Mouse (Mus musculus) heart, postnatal 0 days (tissue): ENCODE data around the gene Sh3rf1. TPM values are rescaled to one million over a fixed set of nuclear protein-coding genes. Genes with fewer than 3 reads are reported as not detected.
A peak's percentile ranks its signal among the peaks of the same experiment; 100 is the strongest.

Source experiments
- ATAC-seq: fragments of 200-750 bp; cut with Nextera tagmentation; 2 replicates; pipeline ENCODE4 v1.8.0; 2017; ENCODE audit warnings: low read depth, moderate number of reproducible peaks, moderate library complexity; ENCODE audit not compliant: insufficient read depth
- DNase-seq: peaks from one replicate; pipeline ENCODE4 v3.0.0-alpha.2; 2016; ENCODE audit warnings: low spot score
- H3K27ac ChIP-seq: fragments of 300-500 bp; sonication (generic); 2 replicates; pipeline ENCODE4 v1.5.1; 2014; ENCODE audit warnings: low read depth, mild to moderate bottlenecking
- H3K27me3 ChIP-seq: fragments of 300-500 bp; sonication (generic); 2 replicates; pipeline ENCODE4 v1.6.1; 2014; ENCODE audit warnings: low read length, mixed read lengths; ENCODE audit not compliant: control insufficient read depth, insufficient read depth
- H3K36me3 ChIP-seq: fragments of 300-500 bp; sonication (generic); replicated peaks from 2 replicates; pipeline ENCODE4 v1.6.1; 2014; ENCODE audit warnings: low read length, mixed read lengths; ENCODE audit not compliant: control insufficient read depth, insufficient read depth
- H3K4me1 ChIP-seq: fragments of 300-500 bp; sonication (generic); 2 replicates; pipeline ENCODE4 v1.6.1; 2014; ENCODE audit warnings: antibody characterized with exemption; ENCODE audit not compliant: control insufficient read depth, insufficient read depth
- H3K4me2 ChIP-seq: fragments of 300-500 bp; sonication (generic); 2 replicates; pipeline ENCODE4 v1.6.1; 2014; ENCODE audit warnings: low read depth, mild to moderate bottlenecking, low read length, moderate library complexity
- H3K4me3 ChIP-seq: fragments of 300-500 bp; sonication (generic); 2 replicates; pipeline ENCODE4 v1.5.1; 2014; ENCODE audit warnings: low read depth, low read length
- H3K9ac ChIP-seq: fragments of 300-500 bp; sonication (generic); replicated peaks from 2 replicates; pipeline ENCODE4 v1.6.1; 2014; ENCODE audit warnings: low read depth, low read length, mixed read lengths
- H3K9me3 ChIP-seq: fragments of 300-500 bp; sonication (generic); replicated peaks from 2 replicates; pipeline ENCODE4 v1.6.1; 2016; ENCODE audit warnings: low read length; ENCODE audit not compliant: control insufficient read depth
- CTCF ChIP-seq: IDR thresholded peaks from 2 replicates; pipeline ENCODE4 v1.5.1; 2016; ENCODE audit warnings: antibody characterized with exemption, control low read depth, low read depth
- EP300 ChIP-seq: IDR thresholded peaks from 2 replicates; pipeline ENCODE4 v1.6.1; 2016; ENCODE audit warnings: antibody characterized with exemption, low read depth
- WGBS: fragments of 180-500 bp; shearing (Covaris S2); extraction: QIAGEN DNeasy Blood & Tissue Kit; methylation state at CpG from one replicate; pipeline ENCODE4 v1.1.7; 2014; 5-methylcytosine and 5-hydroxymethylcytosine counted together
- polyA plus RNA-seq: library from polyadenylated mRNA; unstranded; fragments of >200 nt; fragmentation: Nextera tagmentation; extraction: Ambion mirVana; gene quantifications from 2 replicates; pipeline ENCODE4 v1.2.1, GENCODE M21; 2015
- total RNA-seq: library from RNA; depleted of rRNA; stranded (reverse); fragments of >200 nt; gene quantifications from 2 replicates; pipeline ENCODE4 v1.2.3, GENCODE M21; 2014; ENCODE audit warnings: low replicate concordance

Gene Sh3rf1
- total and polyA plus RNA-seq, 2 experiments from 2014 or later = 2.4 to 8.9 TPM

GRCm38 (mm10) chr8:61391058-61391434 lies 167.4 kb downstream of the Sh3rf1 start:
- 59% methylated on average over 13 of the region's 13 CpGs for WGBS

GRCm38 (mm10) chr8:61397139-61397538 lies 173.5 kb downstream of the Sh3rf1 start:
- H3K27ac ChIP-seq = no peak overlapping the region
- no peak overlapping the region for H3K4me3 ChIP-seq
- TF ChIP-seq EP300 (no peak), CTCF (no peak)
- H3K4me2 ChIP-seq = no peak overlapping the region
- ATAC-seq (peak; percentile 49), DNase-seq (peak; percentile 48)
- WGBS = 12% methylated on average over 2 of the region's 2 CpGs
- H3K27me3 ChIP-seq = no peaks in the 10 kb centered on the region
- H3K9ac ChIP-seq = no peak overlapping the region
- H3K9me3 ChIP-seq = no peaks in the 10 kb centered on the region
- no peaks in the 10 kb centered on the region for H3K4me1 ChIP-seq
- 0 out of 2 replicates have a peak, but pooled peaks cover 5% of the 10 kb centered on the region for H3K36me3 ChIP-seq

More at GRCm38 (mm10) chr8:61391058-61391434, 167.4 kb downstream of the Sh3rf1 start:
- H3K36me3 ChIP-seq = 0 out of 2 replicates have a peak, but pooled peaks cover 5% of the 10 kb centered on the region
- TF ChIP-seq CTCF = no peak
- no peak for TF ChIP-seq EP300
- H3K4me1 ChIP-seq = no peaks in the 10 kb centered on the region
- no peak overlapping the region for H3K27ac ChIP-seq
- no peak for DNase-seq
- no peaks in the 10 kb centered on the region for H3K27me3 ChIP-seq
- H3K9me3 ChIP-seq = no peaks in the 10 kb centered on the region
- H3K9ac ChIP-seq = no peak overlapping the region
- no peak overlapping the region for H3K4me3 ChIP-seq
- peak; percentile 60 for ATAC-seq
- H3K4me2 ChIP-seq = no peak overlapping the region

GRCm38 (mm10) chr8:61397755-61398154 lies 174.1 kb downstream of the Sh3rf1 start:
- Histone ChIP-seq H3K27ac (no peak overlapping the region), H3K27me3 (no peaks in the 10 kb centered on the region), H3K4me3 (no peak overlapping the region), H3K4me1 (no peaks in the 10 kb centered on the region), H3K9me3 (no peaks in the 10 kb centered on the region), H3K36me3 (0 out of 2 replicates have a peak, but pooled peaks cover 5% of the 10 kb centered on the region), H3K4me2 (no peak overlapping the region), H3K9ac (no peak overlapping the region)
- WGBS = 57% methylated on average over 7 of the region's 7 CpGs
- ATAC-seq = peak; percentile 33; the same call in 1 of the 2 replicates
- TF ChIP-seq CTCF (no peak), EP300 (no peak)
- DNase-seq = peak; percentile 33

DNA sequence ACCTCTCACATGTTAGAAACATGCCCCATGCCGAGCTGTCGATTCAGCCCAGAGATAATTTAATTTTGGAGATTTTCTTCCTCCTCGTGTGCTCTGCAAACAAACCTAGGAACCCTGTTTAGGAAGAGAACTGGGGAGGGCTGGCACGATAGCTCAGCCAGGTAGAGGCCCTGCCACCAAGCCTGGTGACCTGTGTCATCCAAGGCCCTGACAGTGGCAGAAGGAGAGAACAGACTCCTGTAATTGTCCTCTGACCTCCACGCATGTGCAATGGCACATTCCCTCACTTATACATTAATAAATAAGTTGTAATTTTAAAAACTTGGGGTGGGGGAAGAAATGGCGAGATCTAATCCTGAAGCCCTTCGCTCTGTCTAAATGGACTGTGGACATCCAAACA lies 179.2 kb downstream of the Sh3rf1 start:
- DNase-seq (no peak), ATAC-seq (no peak)
- H3K27ac ChIP-seq = no peak overlapping the region

DNA sequence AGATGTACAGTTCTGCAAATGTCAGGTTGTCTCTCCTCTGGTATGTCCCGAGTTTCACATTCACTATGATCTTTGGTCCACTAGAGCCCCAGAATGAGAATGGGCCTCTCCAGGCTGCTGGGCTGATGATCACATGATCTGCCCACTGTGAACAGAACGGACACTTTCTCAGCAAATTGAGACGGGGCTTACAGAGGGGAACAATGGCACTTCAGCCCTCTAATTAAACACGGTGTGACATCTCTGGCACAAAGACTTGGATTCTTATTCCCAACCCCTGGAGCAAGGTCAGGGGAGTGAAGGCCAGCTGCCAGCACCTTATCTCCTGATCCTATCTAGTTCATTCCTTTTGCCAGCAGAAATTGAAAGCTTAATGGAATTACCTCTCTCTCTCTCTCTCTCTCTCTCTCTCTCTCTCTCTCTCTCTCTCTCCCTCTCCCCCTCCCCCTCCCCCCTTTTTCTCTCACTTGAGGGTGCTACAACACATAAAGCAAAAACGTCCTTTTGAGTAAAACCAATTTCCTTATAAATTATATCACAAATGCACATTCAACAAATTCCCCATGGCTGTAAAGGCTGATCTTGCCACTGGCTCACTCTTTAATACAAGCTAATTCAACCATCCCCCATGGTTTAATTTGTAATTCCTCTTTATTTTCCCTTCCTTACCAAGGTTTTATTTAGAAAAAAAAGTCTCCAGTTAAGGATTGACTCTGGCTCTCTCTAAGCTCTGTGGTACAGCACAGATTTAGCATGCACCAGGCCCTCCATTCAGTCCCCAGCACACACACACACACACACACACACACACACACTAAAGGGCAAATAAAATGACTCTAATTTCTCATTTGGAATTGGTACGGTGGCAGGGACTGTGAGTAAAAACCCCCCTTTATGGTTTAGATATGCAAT lies 179.8 kb downstream of the Sh3rf1 start:
- no peak overlapping the region for H3K4me2 ChIP-seq
- no peak for ATAC-seq
- H3K36me3 ChIP-seq = no peaks in the 10 kb centered on the region
- no peak overlapping the region for H3K9ac ChIP-seq
- 36% methylated on average over 6 of the region's 6 CpGs for WGBS
- no peak for DNase-seq
- TF ChIP-seq EP300 (no peak), CTCF (no peak)
- H3K4me1 ChIP-seq = 0 out of 2 replicates have a peak, but pooled peaks cover 3% of the 10 kb centered on the region
- no peak overlapping the region for H3K4me3 ChIP-seq
- H3K27ac ChIP-seq = no peak overlapping the region
- peaks cover 3% of the 10 kb centered on the region; the same call in 1 of the 2 replicates for H3K9me3 ChIP-seq
- no peaks in the 10 kb centered on the region for H3K27me3 ChIP-seq

More for the DNA sequence above, 179.2 kb downstream of the Sh3rf1 start:
- Histone ChIP-seq H3K27me3 (no peaks in the 10 kb centered on the region), H3K9me3 (peaks cover 3% of the 10 kb centered on the region; the same call in 1 of the 2 replicates), H3K36me3 (no peaks in the 10 kb centered on the region), H3K9ac (no peak overlapping the region), H3K4me2 (no peak overlapping the region), H3K4me1 (0 out of 2 replicates have a peak, but pooled peaks cover 3% of the 10 kb centered on the region), H3K4me3 (no peak overlapping the region)
- WGBS = 87% methylated on average over 7 of the region's 7 CpGs
- TF ChIP-seq CTCF (no peak), EP300 (no peak)
